Mouse (Mus musculus): ENCODE measurements around the gene Pla2g12b.

DNA sequence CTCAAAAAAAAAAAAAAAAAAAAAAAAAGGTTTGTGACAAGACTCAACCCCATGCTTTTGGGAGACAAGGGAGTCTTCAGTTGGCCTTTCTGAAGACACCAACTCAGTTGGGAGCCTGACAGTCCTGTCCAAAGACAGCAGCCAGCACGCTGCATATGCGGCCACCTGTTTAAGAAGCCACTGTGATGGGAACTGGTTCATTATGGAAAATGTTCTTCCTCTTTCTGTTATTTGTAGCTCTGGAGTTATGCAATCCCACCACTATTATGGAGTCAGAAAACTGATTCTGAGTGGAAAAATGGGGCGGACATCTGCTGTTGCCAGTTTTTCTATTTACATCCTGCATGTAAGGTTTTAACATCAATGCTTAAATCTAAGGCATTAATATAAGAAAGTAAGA, 13.8 kb upstream of the Pla2g12b start:
- TF ChIP-seq CTCF (IDR thresholded peaks at IDR 0.05; ENCODE audit: insufficient read depth, low read length), result no peak
- no peak for TF ChIP-seq POLR2A (IDR thresholded peaks at IDR 0.05; ENCODE audit: borderline replicate concordance, extremely low read depth, low read depth, low read length)
